9 mouse cellular contexts compared by ENCODE assay signal in the genomic region with DNA sequence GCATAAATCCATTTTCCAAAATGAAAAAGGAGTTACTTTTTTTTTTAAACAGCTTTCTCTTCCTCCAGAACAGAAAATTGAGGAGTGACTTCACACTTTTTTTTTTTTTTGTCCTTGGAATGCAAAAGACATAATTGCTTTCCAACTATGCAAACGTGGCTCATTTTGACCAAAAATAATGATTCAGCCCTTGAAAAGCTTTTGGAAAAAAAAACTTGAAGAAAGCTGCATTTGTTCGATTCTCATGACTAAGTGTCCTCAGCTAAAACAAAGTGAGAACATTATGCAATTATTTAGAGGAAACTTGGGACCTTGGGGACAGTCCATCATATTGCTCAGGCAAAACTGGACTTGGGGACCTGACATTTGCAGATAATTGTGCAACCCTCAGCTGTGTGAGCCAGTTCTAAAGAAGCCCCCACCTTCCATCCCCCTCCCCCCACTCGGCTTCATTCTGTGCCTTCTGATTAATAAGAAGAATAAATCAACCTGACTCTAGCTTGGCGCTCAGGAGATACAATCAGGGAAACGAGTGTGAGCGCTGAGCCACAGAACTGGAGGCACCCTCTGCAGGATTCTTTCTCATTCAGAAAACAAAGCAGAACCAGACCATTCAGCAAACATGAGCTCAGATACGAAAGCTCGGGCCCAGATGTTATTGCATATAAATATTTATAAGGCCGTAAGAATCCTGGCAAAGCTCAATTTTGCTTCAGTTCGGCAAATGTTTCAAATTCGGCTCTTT.
DNase-seq lines count a peak whose midpoint lies in the region; ATAC-seq and TF ChIP-seq lines count a peak whose summit lies in the region.
"Had no signal": no experiment of that assay in that cellular context is flagged by ENCODE, and none has a peak within 500 bp of the region (broad histone marks: within the 10 kb centered on the region; RNA-seq: fewer than 3 reads in every experiment).

No protein-coding gene starts in this region.

- H3K27me3 ChIP-seq in neural tube, embryonic 11.5 days (ENCODE audit: control insufficient read depth, insufficient read depth, low read length): no peaks in the 10 kb centered on the region
- no peaks in the 10 kb centered on the region for H3K27me3 ChIP-seq in hindbrain, postnatal 0 days (ENCODE audit: insufficient read depth, low read length)

- 0 out of 2 replicates have a peak, but pooled peaks cover 6% of the 10 kb centered on the region for H3K4me1 ChIP-seq in neural tube, embryonic 11.5 days (ENCODE audit: control insufficient read depth, insufficient read depth, low read length)
- 0 out of 2 replicates have a peak, but pooled peaks cover 3% of the 10 kb centered on the region for H3K4me1 ChIP-seq in hindbrain, postnatal 0 days (ENCODE audit: insufficient read depth, low read length)

- H3K9ac ChIP-seq in neural tube, embryonic 11.5 days (ENCODE audit: low read length): no peak overlapping the region
- 0 out of 2 replicates have a peak overlapping the region, but pooled peaks have one; percentile 3 for H3K9ac ChIP-seq in hindbrain, postnatal 0 days (replicated peaks; ENCODE audit: low read length)

- peak; percentile 61 for ATAC-seq in neural tube, embryonic 11.5 days (ENCODE audit: insufficient read depth, low FRiP score, low TSS enrichment)
- ATAC-seq in hindbrain, postnatal 0 days: 0 out of 2 replicates have a peak, but pooled peaks have one; percentile 47

- H3K27ac ChIP-seq in neural tube, embryonic 11.5 days (ENCODE audit: low read depth, low read length): peak overlapping the region; percentile 50; the same call in 1 of the 2 replicates
- H3K27ac ChIP-seq in hindbrain, postnatal 0 days: peak overlapping the region; percentile 37; the same call in 1 of the 2 replicates
- H3K27ac ChIP-seq: kidney, postnatal 0 days had no signal

- H3K4me2 ChIP-seq in neural tube, embryonic 11.5 days (ENCODE audit: low read depth): no peak overlapping the region
- H3K4me2 ChIP-seq in hindbrain, postnatal 0 days (ENCODE audit: low read depth, low read length): no peak overlapping the region

- no peaks in the 10 kb centered on the region for H3K36me3 ChIP-seq in neural tube, embryonic 11.5 days (ENCODE audit: control insufficient read depth, insufficient read depth, low read length)
- no peaks in the 10 kb centered on the region for H3K36me3 ChIP-seq in hindbrain, postnatal 0 days (ENCODE audit: insufficient read depth, low read length)

- H3K9me3 ChIP-seq in neural tube, embryonic 11.5 days (ENCODE audit: control insufficient read depth, low read length): no peaks in the 10 kb centered on the region
- H3K9me3 ChIP-seq in hindbrain, postnatal 0 days (ENCODE audit: low read length): no peaks in the 10 kb centered on the region

- H3K4me3 ChIP-seq in neural tube, embryonic 11.5 days (ENCODE audit: low read depth, low read length): no peak overlapping the region
- H3K4me3 ChIP-seq in hindbrain, postnatal 0 days (ENCODE audit: low read length): no peak overlapping the region

- 56% methylated on average over 11 of the region's 11 CpGs for WGBS in neural tube, embryonic 11.5 days
- 33% methylated on average over 11 of the region's 11 CpGs for WGBS in hindbrain, postnatal 0 days

- peak; percentile 15 to 83 for DNase-seq in adrenal gland, adult (ENCODE audit: inconsistent age in 2 of 2, low spot score in 1 of 2)
- no peak for DNase-seq in adrenal gland, postnatal 4 days (ENCODE audit: low spot score in 2 of 2)
- peak; percentile 40 for DNase-seq in neural tube, embryonic 11.5 days (ENCODE audit: low spot score)
- no peak for DNase-seq in neural tube, embryonic 10.5 days (ENCODE audit: extremely low spot score, low spot score)
- DNase-seq in hindbrain, postnatal 0 days (ENCODE audit: low spot score): peak; percentile 62
- peak; percentile 37 to 50 for DNase-seq in right cerebral cortex, postnatal 10 days (ENCODE audit: low spot score in 2 of 2)
- no peak for DNase-seq in testis, postnatal 14 days (ENCODE audit: low spot score)
- no peak for DNase-seq in testis, postnatal 10 days (ENCODE audit: low spot score)

- TF ChIP-seq CTCF in hindbrain, postnatal 0 days (IDR thresholded peaks at IDR 0.05; ENCODE audit: low read depth): no peak

Comparison
In these comparisons a context has a peak if more than half of its experiments do, and no peak if none do; other contexts are left out.
1. DNase-seq: peak in adrenal gland, adult (2 of 2), neural tube, embryonic 11.5 days (single experiment), hindbrain, postnatal 0 days (single experiment) and right cerebral cortex, postnatal 10 days (2 of 2); none in adrenal gland, postnatal 4 days (0 of 2), neural tube, embryonic 10.5 days (single experiment), testis, postnatal 14 days (single experiment) and testis, postnatal 10 days (single experiment).